Mouse (Mus musculus): ENCODE results near the gene Gas1. TPM values are rescaled to one million over a fixed set of nuclear protein-coding genes. Genes with fewer than 3 reads are reported as not detected.

Gas1 gene
- total RNA-seq (2022): 1 to 10 TPM; 5.9 to 7.6 (median 7.6) TPM

GRCm38 (mm10) chr13:60177106-60177796 is at the start of gene Gas1:
TSS of gene Gas1 (minus strand) at chr13:60177365.
- peak; percentile 45 to 74 for DNase-seq (ENCODE audit: low spot score in 2 of 2)

- no peak for DNase-seq (ENCODE audit: low spot score in 2 of 2)
These were observed 49.2 kb upstream of the Gas1 start for GRCm38 (mm10) chr13:60226251-60226836.

GRCm38 (mm10) chr13:60225736-60226135 is 48.6 kb upstream of the Gas1 start:
- DNase-seq (ENCODE audit: low spot score in 2 of 2): no peak

GRCm38 (mm10) chr13:60225276-60225675 is 48.1 kb upstream of the Gas1 start:
- no peak for DNase-seq (ENCODE audit: low spot score in 2 of 2)

- no peak for DNase-seq (ENCODE audit: low spot score in 2 of 2)
These were observed 46.6 kb upstream of the Gas1 start for GRCm38 (mm10) chr13:60223797-60224196.

- DNase-seq (ENCODE audit: low spot score in 2 of 2): no peak
These were observed 45.2 kb upstream of the Gas1 start for GRCm38 (mm10) chr13:60222336-60222735.

GRCm38 (mm10) chr13:60213896-60214295 is 36.7 kb upstream of the Gas1 start:
- no peak for DNase-seq (ENCODE audit: low spot score in 2 of 2)

GRCm38 (mm10) chr13:60207135-60207601 is 30.0 kb upstream of the Gas1 start:
- no peak for DNase-seq (ENCODE audit: low spot score in 2 of 2)

GRCm38 (mm10) chr13:60204746-60205145 is 27.6 kb upstream of the Gas1 start:
- DNase-seq (ENCODE audit: low spot score in 2 of 2): no peak

GRCm38 (mm10) chr13:60193273-60193672 is 16.1 kb upstream of the Gas1 start:
- DNase-seq (ENCODE audit: low spot score in 2 of 2): no peak

GRCm38 (mm10) chr13:60189923-60190322 is 12.8 kb upstream of the Gas1 start:
- DNase-seq (ENCODE audit: low spot score in 2 of 2): no peak

GRCm38 (mm10) chr13:60188952-60189351 is 11.8 kb upstream of the Gas1 start:
- DNase-seq (ENCODE audit: low spot score in 2 of 2): no peak

GRCm38 (mm10) chr13:60187276-60187675 is 10.1 kb upstream of the Gas1 start:
- no peak for DNase-seq (ENCODE audit: low spot score in 2 of 2)

GRCm38 (mm10) chr13:60182346-60182745 is 5.2 kb upstream of the Gas1 start:
- DNase-seq (ENCODE audit: low spot score in 2 of 2): no peak

GRCm38 (mm10) chr13:60179641-60180040 is 2.5 kb upstream of the Gas1 start:
- no peak for DNase-seq (ENCODE audit: low spot score in 2 of 2)

- DNase-seq (ENCODE audit: low spot score in 2 of 2): peak; percentile 77 to 99
These were observed 1.3 kb upstream of the Gas1 start for GRCm38 (mm10) chr13:60178416-60178815.

GRCm38 (mm10) chr13:60177797-60178110 is 589 bp upstream of the Gas1 start:
- DNase-seq (ENCODE audit: low spot score in 2 of 2): peak in 1 of 2 experiments; percentile 29

- peak in 1 of 2 experiments; percentile 20 for DNase-seq (ENCODE audit: low spot score in 2 of 2)
These were observed 424 bp downstream of the Gas1 start for GRCm38 (mm10) chr13:60176776-60177105.

- peak; percentile 30 to 59 for DNase-seq (ENCODE audit: low spot score in 2 of 2)
These were observed 909 bp downstream of the Gas1 start for GRCm38 (mm10) chr13:60176136-60176775.

GRCm38 (mm10) chr13:60175490-60176135 is 1.6 kb downstream of the Gas1 start:
- no peak for DNase-seq (ENCODE audit: low spot score in 2 of 2)

- no peak for DNase-seq (ENCODE audit: low spot score in 2 of 2)
These were observed 2.2 kb downstream of the Gas1 start for GRCm38 (mm10) chr13:60174953-60175352.

Measured in left cerebral cortex, adult 8-10 months (tissue).